Mouse (Mus musculus) liver, embryonic 13.5 days (tissue): ENCODE results near the gene Gm18596. TPM values are rescaled to one million over a fixed set of nuclear protein-coding genes. Genes with fewer than 3 reads are reported as not detected.

Experiments used
- ATAC-seq: fragments of 200-750 bp; cut with Nextera tagmentation; 2 replicates; pipeline ENCODE4 v1.8.0; 2017; ENCODE audit warnings: low read depth, mild to moderate bottlenecking, moderate number of reproducible peaks, moderate library complexity
- DNase-seq: peaks from one replicate; pipeline ENCODE4 v3.0.0; 2022
- H3K27ac ChIP-seq: fragments of 300-500 bp; sonication (generic); 2 replicates; pipeline ENCODE4 v1.5.1; 2015; ENCODE audit warnings: moderate library complexity, mild to moderate bottlenecking, inconsistent platforms
- H3K27me3 ChIP-seq: fragments of 300-500 bp; sonication (generic); 2 replicates; pipeline ENCODE4 v1.6.1; 2015; ENCODE audit warnings: mild to moderate bottlenecking, inconsistent platforms
- H3K36me3 ChIP-seq: fragments of 300-500 bp; sonication (generic); 2 replicates; pipeline ENCODE4 v1.6.1; 2015; ENCODE audit warnings: mild to moderate bottlenecking, inconsistent platforms
- H3K4me1 ChIP-seq: fragments of 300-500 bp; sonication (generic); replicated peaks from 2 replicates; pipeline ENCODE4 v1.6.1; 2015; ENCODE audit warnings: inconsistent platforms
- H3K4me2 ChIP-seq: fragments of 300-500 bp; sonication (generic); 2 replicates; pipeline ENCODE4 v1.6.1; 2015; ENCODE audit warnings: inconsistent platforms, mild to moderate bottlenecking, moderate library complexity
- H3K4me3 ChIP-seq: fragments of 300-500 bp; sonication (generic); replicated peaks from 2 replicates; pipeline ENCODE4 v1.5.1; 2015; ENCODE audit warnings: mild to moderate bottlenecking, inconsistent platforms
- H3K9ac ChIP-seq: fragments of 300-500 bp; sonication (generic); 2 replicates; pipeline ENCODE4 v1.6.1; 2015; ENCODE audit warnings: mild to moderate bottlenecking, inconsistent platforms
- H3K9me3 ChIP-seq: fragments of 300-500 bp; sonication (generic); replicated peaks from 2 replicates; pipeline ENCODE4 v1.6.1; 2016; ENCODE audit warnings: inconsistent platforms
- WGBS: fragments of 180-500 bp; shearing (Covaris S2); methylation state at CpG from one replicate; pipeline ENCODE4 v1.1.7; 2015; ENCODE audit not compliant: insufficient replicate concordance; 5-methylcytosine and 5-hydroxymethylcytosine counted together
- polyA plus RNA-seq: library from polyadenylated mRNA; unstranded; fragments of >200 nt; fragmentation: Nextera tagmentation; extraction: Ambion mirVana; gene quantifications from 2 replicates; pipeline ENCODE4 v1.2.1, GENCODE M21; 2015

The Gm18596 gene
- polyA plus RNA-seq, 1 experiment from 2014 or later, result not detected

GRCm38 (mm10) chr10:77709831-77710230 lies 32.6 kb downstream of the Gm18596 start:
- Histone ChIP-seq H3K36me3 (no peaks in the 10 kb centered on the region), H3K27me3 (no peaks in the 10 kb centered on the region), H3K27ac (no peak overlapping the region), H3K4me1 (no peaks in the 10 kb centered on the region), H3K4me2 (no peak overlapping the region), H3K9ac (no peak overlapping the region), H3K4me3 (no peak overlapping the region), H3K9me3 (no peaks in the 10 kb centered on the region; the same call in 1 of the 2 replicates)
- ATAC-seq (no peak), DNase-seq (no peak)
- WGBS, result 65% methylated on average over 3 of the region's 3 CpGs

- H3K9me3 ChIP-seq, result no peaks in the 10 kb centered on the region; the same call in 1 of the 2 replicates
- no peak within 1 kb of the TSS for H3K4me2 ChIP-seq
- ATAC-seq, result no peak
- H3K4me3 ChIP-seq, result no peak within 1 kb of the TSS
- 54% methylated on average over 1 of the region's 1 CpGs for WGBS
- no peak within 1 kb of the TSS for H3K27ac ChIP-seq
- H3K9ac ChIP-seq, result no peak within 1 kb of the TSS
- H3K4me1 ChIP-seq, result no peaks in the 10 kb centered on the region
- H3K27me3 ChIP-seq, result no peaks in the 10 kb centered on the region
- no peaks in the 10 kb centered on the region for H3K36me3 ChIP-seq
- DNase-seq, result no peak
These were observed 36.1 kb downstream of the Gm18596 start, which contains the start of gene Gm10272 for GRCm38 (mm10) chr10:77706326-77706725. TSS of gene Gm10272 (plus strand) at chr10:77706626.

- H3K9ac ChIP-seq, result no peak within 1 kb of the TSS
- no peak within 1 kb of the TSS for H3K4me3 ChIP-seq
- WGBS, result 30% methylated on average over 4 of the region's 4 CpGs
- no peaks in the 10 kb centered on the region for H3K9me3 ChIP-seq
- no peaks in the 10 kb centered on the region for H3K4me1 ChIP-seq
- H3K27ac ChIP-seq, result no peak within 1 kb of the TSS
- H3K27me3 ChIP-seq, result no peaks in the 10 kb centered on the region
- DNase-seq, result no peak
- H3K4me2 ChIP-seq, result no peak within 1 kb of the TSS
- H3K36me3 ChIP-seq, result no peaks in the 10 kb centered on the region
- ATAC-seq, result no peak
These were observed 45.3 kb downstream of the Gm18596 start, which contains the start of gene Gm9508 for GRCm38 (mm10) chr10:77697133-77697532. TSS of gene Gm9508 (minus strand) at chr10:77697233.

Other genes starting within 250 kb of the Gm18596 start
- gene Fam207a, start 226.9 kb downstream of the Gm18596 start, polyA plus RNA-seq, result 23.3 and 26.2 TPM in 2 replicates
- 10.3 and 10.7 TPM in 2 replicates for gene Itgb2, start 212.4 kb downstream of the Gm18596 start, polyA plus RNA-seq
- gene Pttg1ip, start 160.9 kb downstream of the Gm18596 start, polyA plus RNA-seq, result 64.1 and 73.2 TPM in 2 replicates
- 118 and 127 TPM in 2 replicates for gene Sumo3, start 136.5 kb downstream of the Gm18596 start, polyA plus RNA-seq
- gene Gm49325, start 136.4 kb downstream of the Gm18596 start, polyA plus RNA-seq, result 1.1 and 5.3 TPM in 2 replicates
- gene Ube2g2, start 120.4 kb downstream of the Gm18596 start, polyA plus RNA-seq, result 47.2 and 50.1 TPM in 2 replicates
- gene Tspear, start 56.1 kb downstream of the Gm18596 start, polyA plus RNA-seq, result 0.07 and 0.10 TPM in 2 replicates
- not detected in 2 replicates for gene Gm19402, start 51.9 kb downstream of the Gm18596 start, polyA plus RNA-seq
- gene Gm9508, start 45.4 kb downstream of the Gm18596 start, polyA plus RNA-seq, result not detected in 2 replicates
- not detected in 2 replicates for gene Gm10272, start 36.0 kb downstream of the Gm18596 start, polyA plus RNA-seq
- not detected in 2 replicates for gene Gm10024, start 31.2 kb downstream of the Gm18596 start, polyA plus RNA-seq
- gene Gm10142, start 26.8 kb downstream of the Gm18596 start, polyA plus RNA-seq, result not detected in 2 replicates
- gene Krtap12-1, start 22.0 kb downstream of the Gm18596 start, polyA plus RNA-seq, result not detected in 2 replicates
- not detected in 2 replicates for gene Gm10100, start 16.2 kb downstream of the Gm18596 start, polyA plus RNA-seq
- not detected in 2 replicates for gene Gm9736, start 8.7 kb upstream of the Gm18596 start, polyA plus RNA-seq
- not detected in 2 replicates for gene Gm3233, start 17.0 kb upstream of the Gm18596 start, polyA plus RNA-seq
- not detected in 2 replicates for gene Gm3238, start 28.7 kb upstream of the Gm18596 start, polyA plus RNA-seq
- not detected in 2 replicates for gene Gm7138, start 34.3 kb upstream of the Gm18596 start, polyA plus RNA-seq
- not detected in 2 replicates for gene Gm3250, start 39.9 kb upstream of the Gm18596 start, polyA plus RNA-seq
- not detected in 2 replicates for gene Gm7137, start 45.6 kb upstream of the Gm18596 start, polyA plus RNA-seq
- gene Gm9639, start 52.4 kb upstream of the Gm18596 start, polyA plus RNA-seq, result not detected in 2 replicates
- gene Gm19668, start 56.5 kb upstream of the Gm18596 start, polyA plus RNA-seq, result not detected in 2 replicates
- gene Gm9507, start 69.2 kb upstream of the Gm18596 start, polyA plus RNA-seq, result not detected in 2 replicates
- not detected in 2 replicates for gene Gm2696, start 72.0 kb upstream of the Gm18596 start, polyA plus RNA-seq
- not detected in 2 replicates for gene Krtap10-4, start 84.5 kb upstream of the Gm18596 start, polyA plus RNA-seq
- not detected in 2 replicates for gene Krtap10-10, start 93.3 kb upstream of the Gm18596 start, polyA plus RNA-seq
- not detected in 2 replicates for gene Gm36176, start 104.2 kb upstream of the Gm18596 start, polyA plus RNA-seq
- gene Gm10318, start 110.2 kb upstream of the Gm18596 start, polyA plus RNA-seq, result not detected in 2 replicates
- not detected in 2 replicates for gene Gm3285, start 119.3 kb upstream of the Gm18596 start, polyA plus RNA-seq
- gene Lrrc3, start 159.9 kb upstream of the Gm18596 start, polyA plus RNA-seq, result 8.6 and 10.1 TPM in 2 replicates
- 0.73 and 0.94 TPM in 2 replicates for gene Trpm2, start 227.9 kb upstream of the Gm18596 start, polyA plus RNA-seq
- 4.6 and 5.7 TPM in 2 replicates for gene 1810043G02Rik, start 235.9 kb upstream of the Gm18596 start, polyA plus RNA-seq